Mouse (Mus musculus) kidney, postnatal 14 days (tissue): Measurements from ENCODE around the gene Pofut1.

Source experiments
- DNase-seq: peaks from one replicate; pipeline ENCODE4 v3.0.0; 2022; ENCODE audit warnings: mixed read lengths

Gene Pofut1

GRCm38 (mm10) chr2:153290938-153291928, 49.9 kb downstream of the Pofut1 start, which contains the start of gene Kif3b:
TSS of gene Kif3b (plus strand) at chr2:153291413.
- DNase-seq, result peak; percentile 92

- peak; percentile 28 for DNase-seq
These were observed 51.0 kb downstream of the Pofut1 start for GRCm38 (mm10) chr2:153292305-153292861.

- no peak for DNase-seq
These were observed 53.9 kb downstream of the Pofut1 start for GRCm38 (mm10) chr2:153295196-153295595.

GRCm38 (mm10) chr2:153297771-153298170, 56.4 kb downstream of the Pofut1 start:
- DNase-seq, result no peak

GRCm38 (mm10) chr2:153298460-153298859, 57.1 kb downstream of the Pofut1 start:
- no peak for DNase-seq

GRCm38 (mm10) chr2:153298863-153299262, 57.5 kb downstream of the Pofut1 start:
- DNase-seq, result peak; percentile 23

GRCm38 (mm10) chr2:153301123-153301522, 59.8 kb downstream of the Pofut1 start:
- DNase-seq, result no peak

- peak; percentile 16 for DNase-seq
These were observed 63.9 kb downstream of the Pofut1 start for GRCm38 (mm10) chr2:153305240-153305639.

- DNase-seq, result no peak
These were observed 67.3 kb downstream of the Pofut1 start for GRCm38 (mm10) chr2:153308586-153308985.

- DNase-seq, result no peak
These were observed 67.8 kb downstream of the Pofut1 start for GRCm38 (mm10) chr2:153309106-153309505.

GRCm38 (mm10) chr2:153310228-153310627, 68.9 kb downstream of the Pofut1 start:
- DNase-seq, result peak; percentile 19

GRCm38 (mm10) chr2:153312884-153313283, 71.6 kb downstream of the Pofut1 start:
- DNase-seq, result no peak

GRCm38 (mm10) chr2:153318408-153318807, 77.1 kb downstream of the Pofut1 start:
- no peak for DNase-seq

- peak; percentile 38 for DNase-seq
These were observed 77.8 kb downstream of the Pofut1 start for GRCm38 (mm10) chr2:153319036-153319643.
